Mouse (Mus musculus) spleen, adult 2 months (tissue): ENCODE measurements at regions not wholly inside any gene's neighbourhood (a gene's known extent, or its start where the extent isn't known, plus 50 kb on each side); places are given as distances from the start of the nearest gene placed in this dataset.

Experiments
- CTCF ChIP-seq: fragments of 200-500 bp; IDR thresholded peaks from 2 replicates; pipeline ENCODE4 v1.5.1; 2011; ENCODE audit warnings: mild to moderate bottlenecking, inconsistent platforms; ENCODE audit not compliant: insufficient read depth, insufficient read length, insufficient replicate concordance; ENCODE audit errors: extremely low read depth
- POLR2A ChIP-seq: fragments of 200-500 bp; IDR thresholded peaks from 2 replicates; pipeline ENCODE4 v1.6.1; 2011; ENCODE audit warnings: low read depth, low read length, inconsistent platforms

DNA sequence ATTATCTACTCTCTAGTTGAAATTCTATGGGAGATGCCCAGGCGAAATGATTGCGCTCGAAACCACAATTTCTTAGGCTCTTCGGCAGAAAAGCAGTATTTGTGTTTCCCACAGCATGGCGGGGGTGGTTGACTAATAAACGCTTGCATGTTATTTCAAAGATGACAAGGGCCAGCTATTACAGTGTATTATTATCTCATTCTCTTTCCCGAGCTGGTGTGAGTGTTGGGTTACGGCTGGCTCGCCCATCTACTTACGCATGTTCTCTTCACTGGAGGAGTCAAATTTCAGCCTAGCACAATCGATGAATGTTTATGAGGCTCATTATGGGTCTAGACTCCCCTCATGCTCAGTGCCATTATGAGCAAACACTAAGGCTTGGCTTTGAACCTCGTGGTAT lies 51.2 kb upstream of the Tmem26 start:
- TF ChIP-seq POLR2A = no peak
- no peak for TF ChIP-seq CTCF
